Mouse (Mus musculus) kidney, adult 2 months (tissue): ENCODE data around the gene Ipo7.
A peak's percentile ranks its signal among the peaks of the same experiment; 100 is the strongest.

ENCODE experiments used
- CTCF ChIP-seq: fragments of 200-500 bp; conservative IDR thresholded peaks from 2 replicates; pipeline ENCODE4 v1.5.1; 2011; ENCODE audit warnings: low read depth, mild to moderate bottlenecking, control low read depth, low read length, moderate library complexity, mixed read lengths; ENCODE audit not compliant: insufficient read depth, insufficient read length
- POLR2A ChIP-seq: fragments of 200-500 bp; IDR thresholded peaks from one replicate; pipeline ENCODE4 v1.6.1; 2011; ENCODE audit warnings: low read depth, low read length, control low read depth

DNA sequence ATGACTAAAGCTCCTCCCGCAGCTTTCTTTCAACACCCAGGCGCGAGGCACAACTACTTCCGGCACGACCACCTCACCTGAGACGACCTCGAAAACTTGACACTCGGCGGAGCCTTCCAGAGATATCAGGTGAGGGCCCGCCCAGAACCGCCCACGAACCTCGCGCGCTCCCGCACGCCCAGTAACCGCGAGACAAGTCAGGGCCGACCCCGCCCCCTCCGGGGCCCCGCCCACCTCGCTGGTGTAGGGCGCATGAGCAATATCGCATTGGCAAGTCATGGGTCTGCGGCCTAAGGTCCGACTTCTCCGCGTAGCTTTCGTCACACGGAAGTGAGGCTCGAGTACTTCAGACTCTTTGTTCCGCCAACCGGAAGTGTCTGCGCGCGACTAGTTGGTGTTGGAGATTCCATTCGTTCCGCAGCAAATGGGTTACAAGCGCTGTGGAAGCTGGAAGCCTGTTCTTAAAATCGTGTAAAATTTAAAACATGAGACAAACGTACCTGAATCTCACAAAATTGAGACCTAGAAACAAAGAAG, 31.9 kb upstream of the Ipo7 start:
- no peak for TF ChIP-seq CTCF
- peak; percentile 20 for TF ChIP-seq POLR2A
